Mouse (Mus musculus) bone marrow, adult 2 months (tissue): ENCODE measurements around the gene Acsbg2.

Experiments
- CTCF ChIP-seq: fragments of 200-500 bp; IDR thresholded peaks from 2 replicates; pipeline ENCODE4 v1.5.1; 2011; ENCODE audit warnings: low read length, control low read depth; ENCODE audit not compliant: control insufficient read depth, insufficient read depth
- POLR2A ChIP-seq: fragments of 200-500 bp; IDR thresholded peaks from 2 replicates; pipeline ENCODE4 v1.6.1; 2011; ENCODE audit warnings: low read depth, mild to moderate bottlenecking, control low read depth, low read length, borderline replicate concordance; ENCODE audit not compliant: control insufficient read depth

- TF ChIP-seq CTCF (no peak), POLR2A (no peak)
These were observed 40.9 kb downstream of the Acsbg2 start for GRCm38 (mm10) chr17:56833381-56833780.
